In the genomic region with DNA sequence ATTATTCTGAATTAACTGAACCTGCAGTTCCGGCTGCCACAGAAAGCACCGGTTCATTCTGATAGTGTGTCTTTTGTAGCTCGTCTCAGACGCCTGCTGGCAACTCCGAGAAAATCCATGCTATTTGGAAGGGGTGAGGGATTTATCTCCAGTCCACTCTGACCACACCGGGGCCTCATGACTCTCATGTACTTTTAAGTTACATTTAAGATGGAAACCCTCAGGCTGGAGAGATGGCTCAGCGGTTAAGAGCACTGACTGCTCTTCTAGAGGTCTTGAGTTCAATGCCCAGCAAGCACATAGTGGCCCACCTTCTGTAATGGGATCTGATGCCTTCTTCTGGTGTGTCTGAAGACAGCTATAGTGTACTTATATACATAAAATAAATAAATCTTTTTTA, we compare ENCODE assay signal across 10 mouse cellular contexts. TPM values are rescaled to one million over a fixed set of nuclear protein-coding genes. Genes with fewer than 3 reads are reported as not detected.
DNase-seq lines count a peak whose midpoint lies in the region; ATAC-seq and TF ChIP-seq lines count a peak whose summit lies in the region.
"Had no signal": no experiment of that assay in that cellular context is flagged by ENCODE, and none has a peak within 500 bp of the region (broad histone marks: within the 10 kb centered on the region; RNA-seq: fewer than 3 reads in every experiment).

No protein-coding gene starts in this region.

- H3K36me3 ChIP-seq in heart, adult 2 months (ENCODE audit: control insufficient read depth, insufficient read depth, low read length): peaks cover 4% of the 10 kb centered on the region; the same call in 1 of the 2 replicates
- H3K36me3 ChIP-seq in intestine, embryonic 14.5 days (ENCODE audit: control insufficient read depth, insufficient read depth, low read length): no peaks in the 10 kb centered on the region
- no peaks in the 10 kb centered on the region for H3K36me3 ChIP-seq in intestine, postnatal 0 days (ENCODE audit: control insufficient read depth, insufficient read depth)
- H3K36me3 ChIP-seq in midbrain, postnatal 0 days (ENCODE audit: insufficient read depth, low read length): no peaks in the 10 kb centered on the region
- no peaks in the 10 kb centered on the region for H3K36me3 ChIP-seq in midbrain, embryonic 10.5 days
- H3K36me3 ChIP-seq in stomach, embryonic 16.5 days (ENCODE audit: control insufficient read depth, insufficient read depth, low read length): no peaks in the 10 kb centered on the region
- H3K36me3 ChIP-seq: embryonic facial prominence, embryonic 10.5 days; forebrain, embryonic 10.5 days had no signal

- TF ChIP-seq POLR2A in heart, adult 2 months (IDR thresholded peaks at IDR 0.05; ENCODE audit: insufficient read depth, low read depth, low read length): no peak

- H3K79me2 ChIP-seq in heart, adult 2 months (replicated peaks; ENCODE audit: control insufficient read depth, insufficient read depth, low read length): no peaks in the 10 kb centered on the region

- ATAC-seq in intestine, embryonic 14.5 days (replicated peaks; ENCODE audit: low FRiP score, low TSS enrichment, low read depth): no peak
- ATAC-seq in intestine, postnatal 0 days: no peak
- no peak for ATAC-seq in midbrain, postnatal 0 days (ENCODE audit: low FRiP score)
- no peak for ATAC-seq in stomach, embryonic 16.5 days (ENCODE audit: insufficient read depth, low FRiP score)

- no peak for TF ChIP-seq EP300 in heart, adult 2 months (IDR thresholded peaks at IDR 0.05; ENCODE audit: insufficient read depth, low read depth, low read length)

- H3K9ac ChIP-seq in heart, adult 2 months (ENCODE audit: low read depth, low read length): no peak overlapping the region
- H3K9ac ChIP-seq in intestine, embryonic 14.5 days (ENCODE audit: low read length): no peak overlapping the region
- H3K9ac ChIP-seq in intestine, postnatal 0 days (ENCODE audit: low read depth, low read length): no peak overlapping the region
- H3K9ac ChIP-seq in midbrain, postnatal 0 days (replicated peaks; ENCODE audit: low read length, poor library complexity, severe bottlenecking): no peak overlapping the region
- no peak overlapping the region for H3K9ac ChIP-seq in stomach, embryonic 16.5 days (ENCODE audit: low read length)

- no peak overlapping the region for H3K4me2 ChIP-seq in intestine, embryonic 14.5 days (ENCODE audit: low read length)
- H3K4me2 ChIP-seq in intestine, postnatal 0 days (replicated peaks; ENCODE audit: low read depth): no peak overlapping the region
- no peak overlapping the region for H3K4me2 ChIP-seq in midbrain, postnatal 0 days (ENCODE audit: low read depth, low read length, poor library complexity, severe bottlenecking)
- no peak overlapping the region for H3K4me2 ChIP-seq in stomach, embryonic 16.5 days (ENCODE audit: low read depth, low read length)

- DNase-seq in heart, adult 2 months: no peak
- DNase-seq in heart, adult 18-20 months: no peak
- DNase-seq in intestine, embryonic 14.5 days (ENCODE audit: low spot score): no peak
- peak; percentile 22 for DNase-seq in midbrain, postnatal 0 days (ENCODE audit: low spot score)
- no peak for DNase-seq in midbrain, embryonic 10.5 days (ENCODE audit: low spot score)
- no peak for DNase-seq in urinary bladder, adult 2 months (ENCODE audit: low spot score)

- H3K4me1 ChIP-seq in heart, adult 2 months (ENCODE audit: control insufficient read depth, insufficient read depth, low read length): peaks cover 14% of the 10 kb centered on the region
- H3K4me1 ChIP-seq in intestine, embryonic 14.5 days (replicated peaks; ENCODE audit: control insufficient read depth, insufficient read depth, low read length): peaks cover 17% of the 10 kb centered on the region
- 0 out of 2 replicates have a peak, but pooled peaks cover 4% of the 10 kb centered on the region for H3K4me1 ChIP-seq in intestine, postnatal 0 days (replicated peaks; ENCODE audit: control insufficient read depth, insufficient read depth, low read length)
- no peaks in the 10 kb centered on the region for H3K4me1 ChIP-seq in midbrain, postnatal 0 days (ENCODE audit: insufficient read depth, low read length)
- H3K4me1 ChIP-seq in midbrain, embryonic 10.5 days: peaks cover 5% of the 10 kb centered on the region; the same call in 1 of the 2 replicates
- peaks cover 16% of the 10 kb centered on the region for H3K4me1 ChIP-seq in stomach, embryonic 16.5 days (ENCODE audit: control insufficient read depth, insufficient read depth, low read length)

- 52% methylated on average over 7 of the region's 7 CpGs for WGBS in heart, adult 2 months
- WGBS in intestine, embryonic 14.5 days: 77% methylated on average over 7 of the region's 7 CpGs
- WGBS in intestine, postnatal 0 days: 79% methylated on average over 7 of the region's 7 CpGs
- 51% methylated on average over 7 of the region's 7 CpGs for WGBS in midbrain, postnatal 0 days
- WGBS in midbrain, embryonic 10.5 days: 78% methylated on average over 7 of the region's 7 CpGs
- WGBS in stomach, embryonic 16.5 days: 69% methylated on average over 7 of the region's 7 CpGs

- no peaks in the 10 kb centered on the region for H3K9me3 ChIP-seq in intestine, embryonic 14.5 days (ENCODE audit: control insufficient read depth, low read length)
- H3K9me3 ChIP-seq in intestine, postnatal 0 days (ENCODE audit: control insufficient read depth): no peaks in the 10 kb centered on the region
- no peaks in the 10 kb centered on the region for H3K9me3 ChIP-seq in midbrain, postnatal 0 days (ENCODE audit: low read length)
- H3K9me3 ChIP-seq in midbrain, embryonic 10.5 days (replicated peaks): no peaks in the 10 kb centered on the region
- H3K9me3 ChIP-seq in stomach, embryonic 16.5 days (replicated peaks; ENCODE audit: control insufficient read depth, low read length): no peaks in the 10 kb centered on the region
- H3K9me3 ChIP-seq: embryonic facial prominence, embryonic 10.5 days; forebrain, embryonic 10.5 days had no signal

- H3K27ac ChIP-seq in heart, adult 2 months: peak overlapping the region; percentile 93
- peak overlapping the region; percentile 80 for H3K27ac ChIP-seq in intestine, embryonic 14.5 days (ENCODE audit: low read depth)
- H3K27ac ChIP-seq in intestine, postnatal 0 days (ENCODE audit: low read depth, low read length): no peak overlapping the region
- no peak overlapping the region for H3K27ac ChIP-seq in midbrain, postnatal 0 days (ENCODE audit: low read depth, low read length)
- H3K27ac ChIP-seq in midbrain, embryonic 10.5 days (replicated peaks): no peak overlapping the region
- H3K27ac ChIP-seq in stomach, embryonic 16.5 days (ENCODE audit: low read length): peak overlapping the region; percentile 84; the same call in 1 of the 2 replicates

- no peaks in the 10 kb centered on the region for H3K27me3 ChIP-seq in heart, adult 2 months (ENCODE audit: control insufficient read depth, insufficient read depth, low read length)
- no peaks in the 10 kb centered on the region for H3K27me3 ChIP-seq in intestine, embryonic 14.5 days (replicated peaks; ENCODE audit: control insufficient read depth, insufficient read depth, low read length)
- H3K27me3 ChIP-seq in intestine, postnatal 0 days (replicated peaks; ENCODE audit: control insufficient read depth, insufficient read depth, low read length): no peaks in the 10 kb centered on the region
- H3K27me3 ChIP-seq in midbrain, postnatal 0 days (ENCODE audit: insufficient read depth, low read length): no peaks in the 10 kb centered on the region
- H3K27me3 ChIP-seq in midbrain, embryonic 10.5 days (ENCODE audit: low read depth, poor library complexity, severe bottlenecking): no peaks in the 10 kb centered on the region
- H3K27me3 ChIP-seq in stomach, embryonic 16.5 days (ENCODE audit: control insufficient read depth, insufficient read depth, low read length): no peaks in the 10 kb centered on the region

- no peak for TF ChIP-seq CTCF in heart, adult 2 months (IDR thresholded peaks at IDR 0.05)
- no peak for TF ChIP-seq CTCF in intestine, postnatal 0 days (IDR thresholded peaks at IDR 0.05; ENCODE audit: low read depth)
- no peak for TF ChIP-seq CTCF in midbrain, postnatal 0 days (IDR thresholded peaks at IDR 0.05)

- H3K4me3 ChIP-seq in heart, adult 2 months: no peak overlapping the region
- no peak overlapping the region for H3K4me3 ChIP-seq in intestine, embryonic 14.5 days (ENCODE audit: low read depth, low read length)
- no peak overlapping the region for H3K4me3 ChIP-seq in intestine, postnatal 0 days (ENCODE audit: low read depth, low read length)
- no peak overlapping the region for H3K4me3 ChIP-seq in midbrain, postnatal 0 days (ENCODE audit: low read depth, low read length)
- no peak overlapping the region for H3K4me3 ChIP-seq in midbrain, embryonic 10.5 days
- no peak overlapping the region for H3K4me3 ChIP-seq in stomach, embryonic 16.5 days (replicated peaks; ENCODE audit: low read length)
- H3K4me3 ChIP-seq: embryonic facial prominence, embryonic 10.5 days; forebrain, embryonic 10.5 days had no signal

- intact Hi-C loops in heart, adult 2 months (cut with DNase I): loop anchor here (10.0 kb wide), 1 partner anchor 318 kb away; no protein-coding TSS in a partner anchor

RNA-seq across cellular contexts. Expression of a gene that starts 2.7 kb away (rescaled TPM):
- 100 to 1,000 TPM; 441 to 506 TPM for total RNA-seq in heart, adult 2 months (2021)
- polyA plus RNA-seq in heart, adult 2 months (2012; rRNA removed): 228 and 349 TPM in 2 replicates
- total RNA-seq in heart, adult 18-20 months (2021): 100 to 1,000 TPM; 493 to 524 TPM
- polyA plus RNA-seq in intestine, embryonic 14.5 days (2014; fragmentation: Nextera tagmentation; extraction: Ambion mirVana): 334 and 336 TPM in 2 replicates
- 354 and 371 TPM in 2 replicates for polyA plus RNA-seq in intestine, postnatal 0 days (2015; fragmentation: Nextera tagmentation; extraction: Ambion mirVana)
- 219 and 224 TPM in 2 replicates for total RNA-seq in midbrain, postnatal 0 days (2014; rRNA removed)
- polyA plus RNA-seq in midbrain, postnatal 0 days (2015; fragmentation: Nextera tagmentation; extraction: Ambion mirVana): 300 and 308 TPM in 2 replicates
- 287 and 301 TPM in 2 replicates for polyA plus RNA-seq in midbrain, embryonic 10.5 days (2016; fragmentation: Nextera tagmentation; extraction: Ambion mirVana)
- polyA plus RNA-seq in stomach, embryonic 16.5 days (2015; fragmentation: Nextera tagmentation; extraction: Ambion mirVana): 289 and 297 TPM in 2 replicates
- polyA plus RNA-seq in urinary bladder, adult 2 months (2012; rRNA removed): 199 and 227 TPM in 2 replicates

RNA-seq across cellular contexts. Expression of a gene that starts 26.5 kb away (rescaled TPM):
- total RNA-seq in heart, adult 2 months (2021): 1 to 10 TPM; 5.6 to 8.3 TPM
- polyA plus RNA-seq in heart, adult 2 months (2012; rRNA removed): 6.6 and 10.2 TPM in 2 replicates
- 1 to 10 TPM; 8.1 to 8.4 TPM for total RNA-seq in heart, adult 18-20 months (2021)
- polyA plus RNA-seq in intestine, embryonic 14.5 days (2014; fragmentation: Nextera tagmentation; extraction: Ambion mirVana): 47.4 and 47.6 TPM in 2 replicates
- polyA plus RNA-seq in intestine, postnatal 0 days (2015; fragmentation: Nextera tagmentation; extraction: Ambion mirVana): 67.3 and 70.5 TPM in 2 replicates
- 34.2 and 38.5 TPM in 2 replicates for total RNA-seq in midbrain, postnatal 0 days (2014; rRNA removed)
- polyA plus RNA-seq in midbrain, postnatal 0 days (2015; fragmentation: Nextera tagmentation; extraction: Ambion mirVana): 58.4 and 65.3 TPM in 2 replicates
- 13.9 and 16.4 TPM in 2 replicates for polyA plus RNA-seq in midbrain, embryonic 10.5 days (2016; fragmentation: Nextera tagmentation; extraction: Ambion mirVana)
- polyA plus RNA-seq in stomach, embryonic 16.5 days (2015; fragmentation: Nextera tagmentation; extraction: Ambion mirVana): 36.8 and 39.0 TPM in 2 replicates
- 13.2 and 13.9 TPM in 2 replicates for polyA plus RNA-seq in urinary bladder, adult 2 months (2012; rRNA removed)

Comparison
In these comparisons a context has a peak if more than half of its experiments do, and no peak if none do; other contexts are left out.
1. H3K27ac ChIP-seq: peak in heart, adult 2 months (single experiment), intestine, embryonic 14.5 days (single experiment) and stomach, embryonic 16.5 days (single experiment); none in intestine, postnatal 0 days (single experiment), midbrain, postnatal 0 days (single experiment) and midbrain, embryonic 10.5 days (single experiment).